16 mouse cellular contexts compared by ENCODE assay signal in genomic region chr3:11094804-11095203, GRCm38 (mm10).
"Had no signal": no experiment of that assay in that cellular context is flagged by ENCODE, and none has a peak within 500 bp of the region (broad histone marks: within the 10 kb centered on the region; RNA-seq: fewer than 3 reads in every experiment).

No protein-coding gene starts in this region.

- H3K4me2 ChIP-seq: neural tube, embryonic 12.5 days; neural tube, embryonic 13.5 days; neural tube, embryonic 15.5 days; stomach, embryonic 15.5 days had no signal

- H3K27me3 ChIP-seq: neural tube, embryonic 12.5 days; neural tube, embryonic 13.5 days; neural tube, embryonic 15.5 days; stomach, embryonic 15.5 days had no signal

- H3K9ac ChIP-seq: neural tube, embryonic 12.5 days; neural tube, embryonic 13.5 days; neural tube, embryonic 15.5 days; stomach, embryonic 15.5 days had no signal

- H3K4me1 ChIP-seq: neural tube, embryonic 12.5 days; neural tube, embryonic 13.5 days; neural tube, embryonic 15.5 days; stomach, embryonic 15.5 days had no signal

- H3K4me3 ChIP-seq: neural tube, embryonic 12.5 days; neural tube, embryonic 13.5 days; neural tube, embryonic 15.5 days; stomach, embryonic 15.5 days had no signal

- H3K36me3 ChIP-seq: neural tube, embryonic 12.5 days; neural tube, embryonic 13.5 days; neural tube, embryonic 15.5 days; stomach, embryonic 15.5 days had no signal

- H3K27ac ChIP-seq: neural tube, embryonic 12.5 days; neural tube, embryonic 13.5 days; neural tube, embryonic 15.5 days; stomach, embryonic 15.5 days; stomach, postnatal 0 days had no signal

- DNase-seq: retina, postnatal 1 day; right cerebral cortex, postnatal 14 days; right cerebral cortex, postnatal 25 days; right cerebral cortex, postnatal 4 days; spleen, adult 18-20 months; thymus, adult 18-20 months; thymus, adult 2 months; thymus, postnatal 14 days; thymus, postnatal 25 days; thymus, postnatal 36 days; thymus, postnatal 4 days had no signal

- H3K9me3 ChIP-seq: neural tube, embryonic 12.5 days; neural tube, embryonic 13.5 days; neural tube, embryonic 15.5 days; stomach, embryonic 15.5 days had no signal
